Mouse (Mus musculus): ENCODE measurements around the gene BC004004.

Gene BC004004

GRCm38 (mm10) chr17:29355461-29355840 is 86.9 kb downstream of the BC004004 start:
- peak; percentile 62 for DNase-seq

- peak; percentile 82 for DNase-seq
Measured at GRCm38 (mm10) chr17:29355841-29356478, 87.4 kb downstream of the BC004004 start.

DNA sequence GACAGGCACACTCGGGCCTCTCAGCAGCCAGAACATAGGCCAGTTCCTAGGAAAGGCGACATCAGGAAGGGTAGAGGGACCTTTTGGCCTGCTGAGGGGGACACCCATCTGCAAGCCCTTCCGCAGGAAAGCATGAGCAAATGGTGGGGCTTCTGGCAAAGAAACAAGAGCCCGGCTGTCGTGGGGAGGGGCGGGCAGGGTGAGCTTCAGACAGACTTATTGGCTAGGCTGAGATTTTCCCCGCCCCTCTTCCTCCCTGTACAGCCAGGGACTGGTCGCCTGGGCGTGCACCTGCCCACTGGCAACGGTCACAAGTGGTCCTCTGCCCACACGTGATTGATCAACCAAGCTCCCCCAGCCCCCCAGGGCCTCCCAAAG is 87.9 kb downstream of the BC004004 start:
- peak; percentile 89 for DNase-seq

GRCm38 (mm10) chr17:29356882-29357281 is 88.3 kb downstream of the BC004004 start:
- DNase-seq = no peak

DNA sequence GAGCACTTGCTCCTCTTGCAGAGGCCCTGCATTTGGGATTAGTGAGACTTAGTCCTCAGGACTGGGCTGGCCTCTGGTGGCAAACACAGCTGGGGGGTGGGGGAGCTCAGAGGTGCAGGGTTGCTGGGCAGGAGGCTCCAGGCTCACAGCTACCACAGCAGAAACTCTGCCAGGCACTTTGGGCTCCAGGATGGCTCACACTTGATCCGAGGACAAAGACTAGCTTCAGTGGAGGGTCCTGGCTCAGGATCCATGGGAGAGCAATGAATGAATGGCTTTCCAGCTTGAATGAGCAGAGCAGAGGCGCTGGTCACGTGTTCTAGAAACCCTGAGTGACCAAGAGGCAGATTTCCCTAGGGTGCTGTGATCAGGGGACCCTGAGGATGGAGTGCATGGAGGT is 90.3 kb downstream of the BC004004 start:
- no peak for DNase-seq

DNA sequence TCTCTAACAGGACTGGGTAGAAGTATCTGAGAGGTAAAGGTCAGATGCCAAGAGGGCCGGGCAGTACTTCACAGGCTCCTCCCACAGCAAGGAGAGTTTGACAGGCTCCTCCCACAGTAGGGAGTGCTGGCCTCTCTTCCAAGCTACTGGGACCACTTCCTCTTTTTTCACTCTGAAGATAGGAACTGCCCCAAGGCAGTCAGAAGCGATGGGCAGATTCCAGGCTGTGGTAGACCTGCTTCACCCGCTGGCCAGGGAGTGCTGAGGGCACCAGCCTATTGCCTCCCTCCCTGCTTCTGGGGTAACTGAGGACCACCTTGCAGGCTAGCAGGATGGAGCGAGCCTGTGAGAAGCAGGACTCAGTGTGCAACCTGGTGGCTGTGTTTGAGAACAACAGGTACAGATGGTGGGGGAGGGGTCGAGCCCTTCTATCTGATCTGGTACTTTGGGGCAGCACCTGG is 92.2 kb downstream of the BC004004 start, which contains the start of gene Fgd2:
TSS of gene Fgd2 (plus strand) at position 154 of the 461 bp plus-strand sequence.
- DNase-seq = peak; percentile 80

- DNase-seq = no peak
Measured at GRCm38 (mm10) chr17:29361982-29362691, 93.5 kb downstream of the BC004004 start.

DNA sequence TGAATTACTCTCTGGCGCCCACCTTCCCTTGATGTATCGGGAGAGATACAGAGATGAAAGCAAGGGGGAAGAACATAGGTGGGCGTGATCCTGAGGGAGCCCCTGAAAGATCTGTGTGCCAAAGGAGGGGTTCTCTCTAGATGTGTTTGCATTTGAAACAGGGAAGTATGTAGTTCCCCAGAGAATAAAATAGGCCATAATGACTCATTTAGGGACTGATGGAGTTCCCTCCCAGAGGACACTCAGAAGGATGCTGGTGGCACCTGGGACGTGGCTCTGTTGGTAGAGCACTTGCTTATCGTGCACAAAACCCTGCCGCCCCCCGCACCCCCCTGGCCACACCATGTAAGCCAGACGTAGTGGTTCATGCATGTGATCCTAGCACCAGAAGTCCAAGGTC is 94.5 kb downstream of the BC004004 start:
- no peak for DNase-seq

All from lung, postnatal 36 days (tissue).